Mouse (Mus musculus): ENCODE measurements around the gene A830005F24Rik. TPM values are rescaled to one million over a fixed set of nuclear protein-coding genes. Genes with fewer than 3 reads are reported as not detected.

The A830005F24Rik gene
- polyA plus RNA-seq, 1 experiment from 2014 or later = 0.75 TPM

MicroRNAs within 50 kb of the gene (microRNA counts, 519-probe panel; counts per million panel counts)
- microRNA mmu-let-7a (6,352 counts per million, percentile 81 among the panel's probes with 10 or more counts), microRNA mmu-let-7d (7,826 counts per million, percentile 95 among the panel's probes with 10 or more counts), microRNA mmu-let-7f (5,183 counts per million, percentile 59 among the panel's probes with 10 or more counts)

Small RNA genes within 50 kb of the gene (microRNA-seq; reads per million reads assigned to microRNA genes)
- gene Gm24111 (not detected), gene Mirlet7a-1 (33.2 reads per million, percentile 38 among the genes with 10 or more reads in this experiment), gene Mirlet7d (3,168 reads per million, percentile 89 among the genes with 10 or more reads in this experiment), gene Mirlet7f-1 (not detected)

Other genes starting within 250 kb of the A830005F24Rik start
- 3.8 and 4.1 TPM in 2 replicates for gene Zfp169, start 119 bp upstream of the A830005F24Rik start, polyA plus RNA-seq (2016; fragmentation: Nextera tagmentation; extraction: Ambion mirVana)
- 6.8 and 7.7 TPM in 2 replicates for gene Ptpdc1, start 112.1 kb downstream of the A830005F24Rik start, polyA plus RNA-seq (2016; fragmentation: Nextera tagmentation; extraction: Ambion mirVana)
- 0.89 and 1.3 TPM in 2 replicates for gene Barx1, start 149.4 kb downstream of the A830005F24Rik start, polyA plus RNA-seq (2016; fragmentation: Nextera tagmentation; extraction: Ambion mirVana)